Mouse (Mus musculus): ENCODE results near the gene Gm20817.
"Not testable (repeated sequence)": the region's sequence is repeated elsewhere in the genome, so short reads cannot be mapped to it uniquely, and the experiment has no call there.

Gene Gm20817

DNA sequence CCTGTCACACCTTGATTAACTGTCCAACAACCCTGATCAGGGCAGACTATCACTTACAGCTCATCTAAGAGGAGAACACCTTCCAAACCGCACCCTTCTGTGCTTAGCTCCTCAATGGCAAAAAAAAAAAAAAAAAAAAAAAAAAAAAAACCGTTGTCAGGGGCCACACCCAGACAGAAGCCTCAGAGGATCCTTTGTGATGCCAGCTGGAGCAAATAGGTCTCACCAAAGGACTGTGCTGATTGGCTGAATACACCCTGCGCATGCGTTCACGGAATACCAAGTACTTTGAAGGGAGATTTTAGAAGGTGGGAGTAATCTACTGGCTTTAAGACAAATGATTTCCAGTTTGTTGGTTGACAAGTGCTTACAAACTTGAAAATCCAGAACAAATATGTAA is at the start of gene Gm20817:
Gm20817 (minus strand) TSS at position 101 of the 400 bp plus-strand sequence.
- DNase-seq (ENCODE audit: low spot score in 2 of 2) = not testable (repeated sequence)
